15 mouse cellular contexts compared by ENCODE assay signal in genomic region chr10:99105522-99105921, GRCm38 (mm10). TPM values are rescaled to one million over a fixed set of nuclear protein-coding genes. Genes with fewer than 3 reads are reported as not detected.
DNase-seq lines count a peak whose midpoint lies in the region; ATAC-seq lines count a peak whose summit lies in the region.
"Had no signal": no experiment of that assay in that cellular context is flagged by ENCODE, and none has a peak within 500 bp of the region (broad histone marks: within the 10 kb centered on the region; RNA-seq: fewer than 3 reads in every experiment).

No protein-coding gene starts in this region.

- peaks cover 9% of the 10 kb centered on the region; the same call in 1 of the 2 replicates for H3K36me3 ChIP-seq in hindbrain, embryonic 15.5 days
- peaks cover 15% of the 10 kb centered on the region for H3K36me3 ChIP-seq in hindbrain, embryonic 12.5 days
- H3K36me3 ChIP-seq in neural tube, embryonic 12.5 days = peaks cover 13% of the 10 kb centered on the region
- peaks cover 13% of the 10 kb centered on the region for H3K36me3 ChIP-seq in forebrain, embryonic 13.5 days (ENCODE audit: poor library complexity, severe bottlenecking)

- no peak overlapping the region for H3K9ac ChIP-seq in hindbrain, embryonic 15.5 days
- H3K9ac ChIP-seq in hindbrain, embryonic 12.5 days = no peak overlapping the region
- no peak overlapping the region for H3K9ac ChIP-seq in neural tube, embryonic 12.5 days
- no peak overlapping the region for H3K9ac ChIP-seq in forebrain, embryonic 13.5 days
- H3K9ac ChIP-seq: midbrain, embryonic 15.5 days; stomach, embryonic 15.5 days had no signal

- no peak for ATAC-seq in hindbrain, embryonic 15.5 days (ENCODE audit: low FRiP score, low read depth)
- no peak for ATAC-seq in hindbrain, embryonic 12.5 days (ENCODE audit: low FRiP score)
- ATAC-seq in neural tube, embryonic 12.5 days (ENCODE audit: low FRiP score, low read depth) = no peak
- ATAC-seq in forebrain, embryonic 13.5 days = no peak
- ATAC-seq: midbrain, embryonic 15.5 days had no signal

- no peaks in the 10 kb centered on the region for H3K9me3 ChIP-seq in hindbrain, embryonic 15.5 days
- H3K9me3 ChIP-seq in hindbrain, embryonic 12.5 days (replicated peaks) = no peaks in the 10 kb centered on the region
- no peaks in the 10 kb centered on the region for H3K9me3 ChIP-seq in neural tube, embryonic 12.5 days
- no peaks in the 10 kb centered on the region for H3K9me3 ChIP-seq in forebrain, embryonic 13.5 days (replicated peaks)
- H3K9me3 ChIP-seq: midbrain, embryonic 15.5 days; stomach, embryonic 15.5 days had no signal

- H3K4me2 ChIP-seq in hindbrain, embryonic 15.5 days = peak overlapping the region; percentile 89; the same call in 1 of the 2 replicates
- H3K4me2 ChIP-seq in hindbrain, embryonic 12.5 days (replicated peaks) = no peak overlapping the region
- H3K4me2 ChIP-seq in neural tube, embryonic 12.5 days (replicated peaks) = peak overlapping the region; percentile 70; the same call in 1 of the 2 replicates
- peak overlapping the region; percentile 88; the same call in 1 of the 2 replicates for H3K4me2 ChIP-seq in forebrain, embryonic 13.5 days

- 85% methylated on average over 3 of the region's 3 CpGs for WGBS in hindbrain, embryonic 15.5 days
- 84% methylated on average over 3 of the region's 3 CpGs for WGBS in hindbrain, embryonic 12.5 days
- 87% methylated on average over 3 of the region's 3 CpGs for WGBS in neural tube, embryonic 12.5 days
- 84% methylated on average over 3 of the region's 3 CpGs for WGBS in forebrain, embryonic 13.5 days

- H3K4me3 ChIP-seq in hindbrain, embryonic 15.5 days = no peak overlapping the region
- no peak overlapping the region for H3K4me3 ChIP-seq in hindbrain, embryonic 12.5 days
- no peak overlapping the region for H3K4me3 ChIP-seq in neural tube, embryonic 12.5 days
- H3K4me3 ChIP-seq in forebrain, embryonic 13.5 days = no peak overlapping the region

- no peak for DNase-seq in neural tube, embryonic 10.5 days (ENCODE audit: extremely low spot score, low spot score)
- DNase-seq in testis, postnatal 14 days (ENCODE audit: low spot score) = no peak
- no peak for DNase-seq in thymus, postnatal 25 days
- DNase-seq: heart, postnatal 10 days; kidney, adult 11 months; kidney, postnatal 4 days had no signal

- peaks cover 30% of the 10 kb centered on the region for H3K4me1 ChIP-seq in hindbrain, embryonic 15.5 days (replicated peaks)
- peaks cover 23% of the 10 kb centered on the region for H3K4me1 ChIP-seq in hindbrain, embryonic 12.5 days
- H3K4me1 ChIP-seq in neural tube, embryonic 12.5 days = peaks cover 12% of the 10 kb centered on the region
- peaks cover 30% of the 10 kb centered on the region for H3K4me1 ChIP-seq in forebrain, embryonic 13.5 days
- H3K4me1 ChIP-seq: stomach, embryonic 15.5 days had no signal

- no peaks in the 10 kb centered on the region for H3K27me3 ChIP-seq in hindbrain, embryonic 15.5 days
- no peaks in the 10 kb centered on the region for H3K27me3 ChIP-seq in hindbrain, embryonic 12.5 days
- no peaks in the 10 kb centered on the region for H3K27me3 ChIP-seq in neural tube, embryonic 12.5 days (replicated peaks)
- no peaks in the 10 kb centered on the region for H3K27me3 ChIP-seq in forebrain, embryonic 13.5 days
- H3K27me3 ChIP-seq: midbrain, embryonic 15.5 days; stomach, embryonic 15.5 days had no signal

- no peak overlapping the region for H3K27ac ChIP-seq in hindbrain, embryonic 15.5 days (replicated peaks)
- H3K27ac ChIP-seq in hindbrain, embryonic 12.5 days = no peak overlapping the region
- no peak overlapping the region for H3K27ac ChIP-seq in neural tube, embryonic 12.5 days
- no peak overlapping the region for H3K27ac ChIP-seq in forebrain, embryonic 13.5 days
- H3K27ac ChIP-seq: midbrain, embryonic 15.5 days; stomach, embryonic 15.5 days had no signal

RNA-seq across cellular contexts. Expression of gene Poc1b, which starts 1.3 kb away (rescaled TPM):
- polyA plus RNA-seq in hindbrain, embryonic 15.5 days (2015; fragmentation: Nextera tagmentation; extraction: Ambion mirVana) = 11.5 and 15.4 TPM in 2 replicates
- 20.2 and 21.4 TPM in 2 replicates for polyA plus RNA-seq in hindbrain, embryonic 12.5 days (2016; fragmentation: Nextera tagmentation; extraction: Ambion mirVana)
- 17.7 and 21.9 TPM in 2 replicates for polyA plus RNA-seq in neural tube, embryonic 12.5 days (2016; fragmentation: Nextera tagmentation; extraction: Ambion mirVana)
- polyA plus RNA-seq in forebrain, embryonic 13.5 days (2015; fragmentation: Nextera tagmentation; extraction: Ambion mirVana) = 16.0 and 17.3 TPM in 2 replicates

RNA-seq across cellular contexts. Expression of gene Galnt4, which starts 2.4 kb away (rescaled TPM):
- 3.0 and 3.3 TPM in 2 replicates for polyA plus RNA-seq in hindbrain, embryonic 15.5 days (2015; fragmentation: Nextera tagmentation; extraction: Ambion mirVana)
- 6.7 and 7.3 TPM in 2 replicates for polyA plus RNA-seq in hindbrain, embryonic 12.5 days (2016; fragmentation: Nextera tagmentation; extraction: Ambion mirVana)
- polyA plus RNA-seq in neural tube, embryonic 12.5 days (2016; fragmentation: Nextera tagmentation; extraction: Ambion mirVana) = 4.6 and 5.0 TPM in 2 replicates
- polyA plus RNA-seq in forebrain, embryonic 13.5 days (2015; fragmentation: Nextera tagmentation; extraction: Ambion mirVana) = 2.4 and 3.1 TPM in 2 replicates

RNA-seq across cellular contexts. Expression of gene Phxr2, which starts 20.6 kb away (rescaled TPM):
- polyA plus RNA-seq in hindbrain, embryonic 15.5 days (2015; fragmentation: Nextera tagmentation; extraction: Ambion mirVana) = not detected in 2 replicates
- 0.18 TPM in 1 of 2 replicates, not detected in the other for polyA plus RNA-seq in hindbrain, embryonic 12.5 days (2016; fragmentation: Nextera tagmentation; extraction: Ambion mirVana)
- 0.16 TPM in 1 of 2 replicates, not detected in the other for polyA plus RNA-seq in neural tube, embryonic 12.5 days (2016; fragmentation: Nextera tagmentation; extraction: Ambion mirVana)
- 0.15 TPM in 1 of 2 replicates, not detected in the other for polyA plus RNA-seq in forebrain, embryonic 13.5 days (2015; fragmentation: Nextera tagmentation; extraction: Ambion mirVana)
- polyA plus RNA-seq: limb, embryonic 14.5 days; midbrain, embryonic 15.5 days; neural tube, embryonic 11.5 days; small intestine, adult 2 months; stomach, embryonic 15.5 days had no signal
